Mouse (Mus musculus): ENCODE data around the gene Dctpp1. TPM values are rescaled to one million over a fixed set of nuclear protein-coding genes. Genes with fewer than 3 reads are reported as not detected.

Gene Dctpp1
- polyA plus RNA-seq, 1 experiment from 2014 or later, result 224 TPM

DNA sequence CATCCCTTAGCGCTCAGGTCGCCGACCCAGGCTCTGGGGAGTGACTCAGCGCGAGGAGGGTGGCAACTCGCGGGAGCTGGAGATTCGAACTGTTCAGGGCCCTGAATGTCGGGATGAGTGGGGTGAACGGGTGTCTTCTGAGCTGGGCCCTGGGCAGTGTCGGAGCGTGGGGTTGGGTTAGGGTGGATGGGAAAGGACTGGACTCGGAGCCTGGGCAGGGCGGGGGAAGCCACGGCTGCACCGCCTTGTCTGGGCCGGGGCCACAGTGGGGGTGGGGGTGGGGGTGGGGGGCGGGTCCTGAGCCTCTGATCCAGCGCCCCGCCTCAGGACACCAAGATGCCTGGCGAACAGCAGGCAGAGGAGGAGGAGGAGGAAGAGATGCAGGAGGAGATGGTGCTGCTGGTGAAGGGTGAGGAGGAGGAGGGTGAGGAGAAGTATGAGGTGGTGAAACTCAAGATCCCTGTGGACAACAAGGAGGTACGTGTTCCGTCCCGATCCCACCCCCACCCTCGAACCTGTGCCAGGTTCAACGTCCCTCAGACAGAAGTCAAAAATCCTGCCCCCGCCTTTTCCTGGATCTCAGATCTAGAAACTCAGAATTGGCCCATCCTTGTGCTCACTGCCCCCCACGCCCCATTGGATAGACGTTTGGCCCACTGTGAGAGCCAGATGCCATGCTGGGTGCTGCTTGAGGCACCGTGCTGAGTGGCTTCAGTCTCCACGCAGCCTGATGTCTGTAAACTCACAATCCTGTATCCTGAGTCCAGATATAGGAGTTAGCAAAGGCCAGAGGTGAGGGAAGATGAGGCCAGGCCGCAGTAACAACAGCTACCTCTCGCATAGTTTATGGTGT lies 15.6 kb downstream of the Dctpp1 start:
- H3K27ac ChIP-seq, result peak overlapping the region; percentile 92
- peak overlapping the region; percentile 88 for H3K9ac ChIP-seq (replicated peaks)
- peak overlapping the region; percentile 77 for H3K4me2 ChIP-seq
- peak overlapping the region; percentile 82 for H3K4me3 ChIP-seq (replicated peaks)
- WGBS, result 10% methylated on average over 28 of the region's 33 CpGs
- peaks cover 18% of the 10 kb centered on the region for H3K4me1 ChIP-seq (replicated peaks)
- peaks cover 4% of the 10 kb centered on the region; the same call in 1 of the 2 replicates for H3K9me3 ChIP-seq
- peak; percentile 71; the same call in 1 of the 2 replicates for ATAC-seq (ENCODE audit: insufficient number of reproducible peaks, insufficient read depth, low FRiP score, low TSS enrichment, low read depth)
- no peaks in the 10 kb centered on the region for H3K27me3 ChIP-seq
- H3K36me3 ChIP-seq, result peaks cover 37% of the 10 kb centered on the region

DNA sequence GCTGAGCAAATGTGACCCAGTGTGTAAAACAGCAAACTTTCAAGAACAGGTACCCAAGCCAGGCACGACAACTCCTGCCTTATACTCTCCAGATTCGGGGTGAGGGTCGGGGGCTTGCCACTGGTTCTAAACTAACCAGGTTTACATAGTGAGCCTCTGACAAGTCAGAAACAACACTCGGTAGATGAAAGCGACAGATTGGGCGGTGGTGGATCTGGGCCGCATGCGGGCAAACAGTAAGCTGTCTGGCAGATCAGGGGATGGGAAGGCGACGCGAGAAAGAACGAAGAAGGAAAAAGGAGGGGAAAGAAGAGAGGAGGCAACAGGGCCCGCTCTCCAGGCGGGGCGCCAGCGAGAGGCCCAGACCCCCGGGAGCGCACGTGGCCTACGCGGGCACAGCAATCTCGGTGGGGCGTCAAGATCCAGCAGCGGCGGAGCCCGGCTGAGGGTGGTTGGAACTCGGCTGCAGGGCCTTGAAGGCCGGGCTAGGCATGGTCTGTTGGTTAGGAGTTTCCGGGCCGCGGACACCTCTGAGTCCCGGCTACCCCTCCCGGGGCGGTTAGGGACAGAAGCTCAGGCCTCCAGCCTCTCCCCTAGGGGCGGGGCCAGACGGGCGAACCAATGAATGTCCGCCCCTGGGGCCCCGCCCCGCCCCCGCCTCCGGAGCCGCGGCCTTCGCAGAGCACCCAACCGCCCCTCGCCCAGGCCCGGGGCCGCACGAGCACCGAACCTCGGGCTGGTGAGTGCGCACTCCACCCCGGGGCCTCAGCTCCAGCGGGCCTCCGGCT lies 16.4 kb downstream of the Dctpp1 start, which contains the start of gene Zfp771:
Gene Zfp771, plus strand, starts transcription at position 405 of the 788 bp plus-strand sequence.
- Histone ChIP-seq H3K9ac (replicated peaks) (peak within 1 kb of the TSS; percentile 88), H3K27ac (peak within 1 kb of the TSS; percentile 92), H3K4me3 (replicated peaks) (peak within 1 kb of the TSS; percentile 82), H3K4me1 (replicated peaks) (peaks cover 18% of the 10 kb centered on the region), H3K4me2 (peak within 1 kb of the TSS; percentile 77), H3K36me3 (peaks cover 34% of the 10 kb centered on the region), H3K27me3 (no peaks in the 10 kb centered on the region), H3K9me3 (peaks cover 4% of the 10 kb centered on the region; the same call in 1 of the 2 replicates)
- under 1% methylated on average over 56 of the region's 56 CpGs for WGBS
- peak; percentile 95 for ATAC-seq (ENCODE audit: insufficient number of reproducible peaks, insufficient read depth, low FRiP score, low TSS enrichment, low read depth)

DNA sequence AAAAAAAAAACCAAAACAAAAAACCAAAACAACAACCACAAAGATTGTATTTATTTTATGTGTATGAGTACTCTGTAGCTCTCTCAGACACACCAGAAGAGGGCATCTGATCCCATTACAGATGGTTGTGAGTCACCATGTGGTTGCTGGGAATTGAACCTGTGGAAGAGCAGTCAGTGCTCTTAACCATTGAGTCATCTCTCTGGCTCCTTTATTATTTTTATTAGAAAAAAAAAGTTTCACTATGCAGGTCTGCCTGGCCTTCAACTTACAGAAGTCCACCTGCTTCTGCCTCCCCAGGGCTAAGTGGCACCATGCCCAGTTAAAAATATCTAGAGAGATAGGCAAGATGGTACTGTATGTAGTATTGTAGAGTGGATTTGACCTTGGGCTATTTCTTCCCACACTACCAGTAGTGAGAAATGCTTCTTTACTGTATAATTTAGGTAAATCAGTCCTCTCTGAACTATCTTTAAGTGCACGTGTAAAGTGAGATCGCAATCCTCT lies 17.1 kb downstream of the Dctpp1 start:
- Histone ChIP-seq H3K27me3 (no peaks in the 10 kb centered on the region), H3K36me3 (peaks cover 36% of the 10 kb centered on the region), H3K4me1 (replicated peaks) (peaks cover 18% of the 10 kb centered on the region), H3K9ac (replicated peaks) (no peak overlapping the region), H3K4me2 (peak overlapping the region; percentile 77), H3K9me3 (peaks cover 4% of the 10 kb centered on the region; the same call in 1 of the 2 replicates), H3K27ac (peak overlapping the region; percentile 92), H3K4me3 (replicated peaks) (peak overlapping the region; percentile 82)
- 40% methylated on average over 2 of the region's 2 CpGs for WGBS
- ATAC-seq (ENCODE audit: insufficient number of reproducible peaks, insufficient read depth, low FRiP score, low TSS enrichment, low read depth), result no peak

DNA sequence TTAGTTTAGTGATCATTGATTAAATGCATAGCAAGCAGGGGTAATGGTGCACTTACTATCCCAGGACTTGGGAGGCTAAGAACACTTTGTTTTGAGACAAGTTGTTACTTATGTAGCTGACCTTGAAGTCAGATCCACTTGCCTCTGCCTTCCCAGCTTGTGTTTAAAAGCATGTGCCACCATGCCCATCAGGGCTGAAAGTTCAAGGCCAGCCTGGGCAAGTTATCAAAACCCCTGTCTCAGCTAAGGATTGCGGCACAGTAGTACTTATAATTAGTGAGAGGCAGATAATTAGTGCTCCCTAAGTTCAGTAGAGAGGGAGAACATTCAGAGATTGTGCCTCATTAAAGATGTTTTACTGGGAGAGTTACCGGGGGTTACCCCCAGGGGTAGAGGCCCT lies 25.7 kb downstream of the Dctpp1 start:
- Histone ChIP-seq H3K27me3 (no peaks in the 10 kb centered on the region), H3K9ac (replicated peaks) (no peak overlapping the region), H3K4me2 (peak overlapping the region; percentile 76), H3K4me1 (replicated peaks) (peaks cover 28% of the 10 kb centered on the region), H3K9me3 (peaks cover 6% of the 10 kb centered on the region; the same call in 1 of the 2 replicates), H3K36me3 (peaks cover 69% of the 10 kb centered on the region), H3K4me3 (replicated peaks) (peak overlapping the region; percentile 90), H3K27ac (no peak overlapping the region)
- no peak for ATAC-seq (ENCODE audit: insufficient number of reproducible peaks, insufficient read depth, low FRiP score, low TSS enrichment, low read depth)
- 85% methylated on average over 2 of the region's 2 CpGs for WGBS

DNA sequence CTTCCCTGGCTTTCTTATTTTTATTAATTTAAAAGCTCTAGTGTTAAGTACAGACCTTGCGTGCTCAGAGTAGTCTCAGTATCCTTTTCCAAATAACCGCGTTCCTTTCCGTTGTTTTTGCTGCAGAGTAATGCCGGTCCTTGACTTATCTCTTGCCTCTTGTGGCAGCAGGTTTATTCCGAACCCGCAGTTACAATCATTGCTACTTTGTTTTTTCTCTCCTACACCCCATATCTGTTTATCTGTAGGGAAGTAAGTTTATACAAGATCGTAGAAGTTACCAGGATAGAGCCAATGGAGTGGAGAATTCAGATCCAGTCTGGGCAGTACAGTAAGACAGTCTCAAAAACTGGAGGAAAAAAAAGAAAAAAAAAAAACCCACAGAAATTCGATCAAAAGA lies 26.7 kb downstream of the Dctpp1 start:
- H3K9ac ChIP-seq (replicated peaks), result peak overlapping the region; percentile 96
- no peak for ATAC-seq (ENCODE audit: insufficient number of reproducible peaks, insufficient read depth, low FRiP score, low TSS enrichment, low read depth)

DNA sequence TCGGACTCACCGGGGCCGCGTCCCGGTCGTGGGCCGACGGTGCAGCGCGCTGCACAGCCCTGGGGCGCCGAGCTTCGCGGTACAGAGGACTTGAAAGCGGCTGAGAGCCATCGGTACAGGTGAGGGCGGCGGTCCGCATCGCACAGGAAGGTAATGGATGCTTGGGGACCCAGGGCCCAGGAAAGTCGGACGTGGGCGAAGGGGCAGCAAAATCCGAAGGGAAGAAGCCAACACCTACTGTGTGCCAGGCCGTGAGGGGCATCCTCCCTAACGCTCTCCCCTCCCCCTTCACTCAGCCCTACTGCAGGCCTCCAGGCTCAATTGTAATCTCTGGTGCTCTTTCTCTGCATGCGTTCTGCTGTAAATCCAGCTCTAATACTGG lies 27.1 kb downstream of the Dctpp1 start:
- Histone ChIP-seq H3K4me1 (replicated peaks) (peaks cover 28% of the 10 kb centered on the region), H3K9me3 (peaks cover 6% of the 10 kb centered on the region; the same call in 1 of the 2 replicates), H3K27me3 (no peaks in the 10 kb centered on the region), H3K27ac (peak overlapping the region; percentile 99), H3K4me2 (peak overlapping the region; percentile 76), H3K9ac (replicated peaks) (peak overlapping the region; percentile 96), H3K36me3 (peaks cover 70% of the 10 kb centered on the region), H3K4me3 (replicated peaks) (peak overlapping the region; percentile 90)
- peak; percentile 41 for ATAC-seq (ENCODE audit: insufficient number of reproducible peaks, insufficient read depth, low FRiP score, low TSS enrichment, low read depth)
- 1% methylated on average over 27 of the region's 27 CpGs for WGBS

More for the DNA sequence above, 26.7 kb downstream of the Dctpp1 start:
- Histone ChIP-seq H3K36me3 (peaks cover 72% of the 10 kb centered on the region), H3K27me3 (no peaks in the 10 kb centered on the region), H3K4me2 (peak overlapping the region; percentile 76), H3K9me3 (peaks cover 6% of the 10 kb centered on the region; the same call in 1 of the 2 replicates), H3K4me3 (replicated peaks) (peak overlapping the region; percentile 90), H3K4me1 (replicated peaks) (peaks cover 28% of the 10 kb centered on the region), H3K27ac (peak overlapping the region; percentile 99)
- 7% methylated on average over 9 of the region's 9 CpGs for WGBS

DNA sequence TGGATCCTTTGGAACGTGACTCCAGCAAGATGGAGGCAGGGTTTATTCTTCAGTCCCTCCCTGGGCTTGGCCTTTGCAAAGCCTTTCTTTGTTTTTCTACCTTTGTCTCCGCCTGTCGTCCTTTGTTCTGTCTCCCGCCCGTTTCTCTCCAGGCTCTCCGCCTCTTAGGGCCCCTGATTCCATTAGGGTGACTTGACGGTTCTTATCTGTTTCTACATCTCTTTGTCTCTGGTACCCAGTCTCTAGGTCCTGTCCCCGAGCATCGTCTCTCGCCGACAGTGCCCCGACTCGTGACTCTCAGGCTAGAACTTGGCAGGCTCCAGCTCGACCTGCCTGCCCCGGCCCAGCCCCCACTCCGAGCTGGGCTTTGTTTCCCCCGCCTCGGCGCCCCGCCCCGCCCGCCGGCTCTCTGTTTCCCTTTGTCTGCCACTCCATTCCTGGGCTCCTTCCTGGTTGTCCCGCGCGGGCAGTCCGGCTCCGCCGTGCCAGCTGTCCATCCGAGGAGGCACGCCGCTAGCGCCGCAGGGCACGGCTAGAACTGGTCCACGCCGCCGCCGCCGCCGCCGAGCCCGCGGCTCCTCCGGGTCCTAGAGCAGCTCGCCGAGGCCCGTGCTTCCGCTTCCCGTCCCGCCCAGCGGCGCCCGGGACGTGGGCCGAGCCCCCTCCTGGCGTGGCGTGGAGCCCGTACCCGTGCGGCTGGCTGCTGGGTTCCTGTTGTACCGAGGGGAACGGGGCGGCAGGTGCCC lies 27.7 kb downstream of the Dctpp1 start, which contains the start of the genes Zfp553 and Sept1:
Gene Zfp553, plus strand, starts transcription at position 440 of the 746 bp plus-strand sequence.
Gene Sept1, minus strand, starts transcription at position 509 of the 746 bp plus-strand sequence.
- Histone ChIP-seq H3K36me3 (peaks cover 65% of the 10 kb centered on the region), H3K27me3 (no peaks in the 10 kb centered on the region)
- ATAC-seq (ENCODE audit: insufficient number of reproducible peaks, insufficient read depth, low FRiP score, low TSS enrichment, low read depth), result peak; percentile 91

DNA sequence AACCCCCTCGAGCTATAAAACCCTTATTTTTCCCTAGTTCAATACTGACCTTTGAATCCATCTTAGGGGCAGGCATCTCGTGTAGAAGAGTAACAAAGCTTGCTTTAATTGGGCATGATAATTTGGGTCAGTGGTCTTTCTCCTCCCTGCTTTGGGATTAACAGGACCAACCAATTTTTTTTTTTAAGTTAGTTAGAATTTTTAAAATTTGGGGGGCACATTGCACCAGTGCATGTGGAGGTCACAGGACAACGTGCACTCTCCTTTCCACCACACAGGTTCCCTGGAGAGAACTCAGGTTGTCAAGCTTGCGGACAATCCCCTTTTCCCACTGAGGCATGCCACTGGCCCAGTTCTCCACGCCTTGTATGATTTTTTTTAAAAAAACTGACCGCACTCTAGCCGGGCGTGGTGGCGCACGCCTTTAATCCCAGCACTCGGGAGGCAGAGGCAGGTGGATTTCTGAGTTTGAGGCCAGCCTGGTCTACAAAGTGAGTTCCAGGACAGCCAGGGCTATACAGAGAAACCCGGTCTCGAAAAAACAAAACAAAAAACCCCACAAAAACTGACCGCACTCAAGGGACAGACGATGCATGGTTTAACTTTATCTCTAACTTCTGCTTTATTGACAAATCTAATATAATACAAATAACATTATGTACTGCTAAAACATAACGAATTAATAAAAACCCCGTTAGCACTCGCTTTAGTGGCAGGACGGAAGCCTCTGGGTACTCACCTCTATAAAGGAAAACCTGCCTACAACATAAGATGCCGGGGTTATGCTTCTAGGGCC lies 28.5 kb downstream of the Dctpp1 start:
- ATAC-seq (ENCODE audit: insufficient number of reproducible peaks, insufficient read depth, low FRiP score, low TSS enrichment, low read depth), result no peak
- Histone ChIP-seq H3K36me3 (peaks cover 57% of the 10 kb centered on the region), H3K27ac (peak overlapping the region; percentile 99), H3K27me3 (no peaks in the 10 kb centered on the region), H3K4me1 (replicated peaks) (peaks cover 28% of the 10 kb centered on the region), H3K4me3 (replicated peaks) (peak overlapping the region; percentile 90), H3K4me2 (peak overlapping the region; percentile 76), H3K9ac (replicated peaks) (peak overlapping the region; percentile 96), H3K9me3 (peaks cover 6% of the 10 kb centered on the region; the same call in 1 of the 2 replicates)
- WGBS, result 13% methylated on average over 20 of the region's 20 CpGs

More for the DNA sequence above, 27.7 kb downstream of the Dctpp1 start, which contains the start of the genes Zfp553 and Sept1:
- Histone ChIP-seq H3K4me3 (replicated peaks) (peak within 1 kb of the TSS; percentile 90), H3K27ac (peak within 1 kb of the TSS; percentile 99), H3K9ac (replicated peaks) (peak within 1 kb of the TSS; percentile 96), H3K9me3 (peaks cover 6% of the 10 kb centered on the region; the same call in 1 of the 2 replicates), H3K4me1 (replicated peaks) (peaks cover 28% of the 10 kb centered on the region), H3K4me2 (peak within 1 kb of the TSS; percentile 76)
- WGBS, result under 1% methylated on average over 64 of the region's 64 CpGs

DNA sequence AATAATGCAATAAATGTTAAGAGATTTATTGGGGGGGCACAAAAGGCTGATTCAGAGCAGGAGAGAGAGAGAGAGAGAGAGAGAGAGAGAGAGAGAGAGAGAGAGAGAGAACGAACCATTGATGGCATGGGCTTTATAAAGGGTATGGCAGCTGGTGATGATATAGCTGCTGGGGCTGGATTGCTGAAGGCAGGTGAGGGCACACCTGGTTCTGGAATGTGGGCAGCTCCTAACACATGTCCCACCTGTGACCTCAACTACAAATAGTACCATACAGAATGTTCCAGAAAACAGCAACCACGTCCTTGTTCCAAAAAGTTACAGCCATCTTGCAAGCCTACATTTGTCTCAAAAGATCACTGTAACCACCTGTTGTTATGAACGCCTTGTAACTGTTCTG lies 29.1 kb downstream of the Dctpp1 start:
- WGBS, result 68% methylated on average over 3 of the region's 3 CpGs
- H3K4me2 ChIP-seq, result peak overlapping the region; percentile 76
- H3K27me3 ChIP-seq, result no peaks in the 10 kb centered on the region
- ATAC-seq (ENCODE audit: insufficient number of reproducible peaks, insufficient read depth, low FRiP score, low TSS enrichment, low read depth), result no peak
- H3K4me1 ChIP-seq (replicated peaks), result peaks cover 28% of the 10 kb centered on the region
- H3K27ac ChIP-seq, result 0 out of 2 replicates have a peak overlapping the region, but pooled peaks have one; percentile 99
- H3K9ac ChIP-seq (replicated peaks), result peak overlapping the region; percentile 96
- H3K9me3 ChIP-seq, result peaks cover 6% of the 10 kb centered on the region; the same call in 1 of the 2 replicates
- H3K36me3 ChIP-seq, result peaks cover 51% of the 10 kb centered on the region
- peak overlapping the region; percentile 90 for H3K4me3 ChIP-seq (replicated peaks)

Data from limb, embryonic 12.5 days (tissue).